Mouse (Mus musculus): ENCODE results near the gene Plcb4. TPM values are rescaled to one million over a fixed set of nuclear protein-coding genes. Genes with fewer than 3 reads are reported as not detected.

Gene Plcb4
- total and polyA plus RNA-seq, 3 experiments = 4.5 to 48.9 (median 32.0) TPM

DNA sequence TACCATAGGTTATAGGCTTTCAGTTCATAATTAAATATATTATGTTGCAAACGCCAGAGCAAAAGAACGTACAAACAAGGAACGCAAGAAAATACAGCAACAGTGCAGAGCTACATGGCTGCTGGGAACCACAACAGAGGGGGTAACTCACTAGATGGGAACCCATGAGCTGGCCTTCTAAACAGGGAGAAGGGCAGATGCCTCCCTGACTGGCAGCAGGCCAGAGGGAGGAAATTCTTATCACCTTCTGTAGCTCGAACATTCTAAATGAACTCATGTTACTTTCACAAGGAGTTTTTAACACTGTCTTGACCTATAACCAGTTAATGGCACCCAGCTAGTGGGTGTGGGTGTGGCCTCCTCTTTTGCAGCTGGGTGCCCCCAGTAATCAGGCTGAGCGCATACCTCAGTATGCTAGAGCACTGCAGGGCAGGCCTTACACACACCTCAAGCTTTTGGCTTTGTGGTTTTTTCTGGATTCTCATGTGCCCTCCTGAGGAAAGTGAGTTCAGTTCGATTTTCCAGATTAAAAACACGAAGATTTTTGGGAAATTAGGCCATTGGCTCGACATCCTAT lies 102.5 kb downstream of the Plcb4 start:
- no peak for DNase-seq

DNA sequence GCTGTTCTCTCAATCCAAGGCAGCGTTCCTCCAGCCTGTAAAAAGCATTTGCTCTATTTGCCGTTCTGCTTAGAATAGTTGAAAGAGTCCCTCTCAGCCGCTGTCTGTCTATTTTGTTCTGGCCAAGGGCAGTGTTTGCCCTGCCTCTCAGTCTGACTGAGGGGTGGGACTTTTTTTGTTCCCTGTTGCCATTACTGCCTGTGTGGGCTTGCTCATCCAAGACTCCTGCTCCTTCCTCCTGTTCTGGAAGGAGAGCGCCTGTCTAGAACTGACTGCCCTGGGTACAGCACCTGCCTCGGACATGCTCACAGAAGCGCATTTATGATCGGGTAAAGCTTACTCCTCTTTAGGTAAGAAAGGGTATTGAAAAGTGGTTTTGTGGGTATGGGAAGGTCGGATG lies 105.9 kb downstream of the Plcb4 start:
- no peak for DNase-seq

DNA sequence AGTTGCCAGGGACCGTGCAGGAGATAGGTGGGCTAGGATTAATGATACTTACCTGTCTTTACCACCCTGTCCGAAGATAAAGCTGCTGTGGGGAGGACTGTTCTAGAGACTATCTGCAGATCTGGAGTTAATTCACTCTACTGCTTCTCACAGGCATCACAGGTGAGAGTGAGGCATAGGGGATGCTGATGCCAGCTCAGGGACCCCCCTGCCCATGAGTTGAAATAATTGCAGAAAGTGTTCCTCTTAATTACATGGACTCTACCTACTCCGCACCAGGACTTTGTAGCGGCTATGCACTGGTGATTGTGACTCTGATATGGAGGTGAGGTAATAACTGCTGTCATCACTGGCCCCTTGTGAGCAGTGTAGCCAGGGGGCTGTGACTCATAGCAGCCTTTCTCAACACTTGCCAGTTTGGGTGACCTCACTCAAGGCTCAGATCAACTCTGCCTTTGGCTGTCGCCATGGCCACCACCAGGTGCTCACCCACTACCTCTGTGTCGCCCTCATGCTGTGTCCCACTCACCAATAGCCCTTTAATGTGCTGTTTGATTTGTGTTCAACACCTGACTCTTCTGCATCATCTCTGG lies 107.8 kb downstream of the Plcb4 start:
- DNase-seq = peak; percentile 84

DNA sequence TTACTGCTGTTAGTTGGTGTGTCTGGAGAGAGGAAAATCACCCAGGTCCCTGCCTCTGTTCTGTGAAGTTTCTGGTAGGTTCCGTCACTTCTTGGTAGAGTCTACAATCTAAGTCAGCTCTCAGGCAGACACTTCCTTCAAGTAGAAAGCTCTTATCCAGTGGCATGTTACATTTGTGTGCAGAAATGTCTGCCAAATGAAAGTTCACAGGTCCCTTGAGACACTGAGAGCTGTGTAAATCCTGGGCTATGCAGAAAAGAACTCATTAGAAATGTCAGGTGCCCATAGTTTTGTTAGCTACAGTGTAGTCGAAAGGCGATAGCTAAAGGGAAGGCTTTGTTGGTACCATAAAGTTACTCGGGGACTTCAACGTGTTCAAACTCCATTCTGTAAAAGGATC lies 108.7 kb downstream of the Plcb4 start:
- no peak for DNase-seq

DNA sequence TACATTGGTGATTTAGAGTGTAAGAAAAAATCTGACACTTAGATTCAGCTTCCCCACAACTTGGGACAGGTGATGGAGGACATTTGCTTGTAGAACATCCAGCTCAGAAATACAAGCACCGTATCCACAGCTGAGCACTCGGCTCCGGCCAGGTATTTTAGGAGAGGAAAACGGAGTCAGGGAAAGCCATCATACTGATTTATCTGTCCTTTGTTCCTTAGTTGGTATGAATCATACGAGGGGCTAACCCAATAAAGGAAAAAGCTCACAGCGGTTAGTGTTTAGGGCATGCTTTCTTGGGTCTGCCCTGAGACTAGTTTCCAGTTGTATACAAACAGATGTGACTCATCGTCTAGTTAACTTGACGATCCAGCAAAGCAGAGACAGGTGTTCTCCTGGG lies 110.9 kb downstream of the Plcb4 start:
- no peak for DNase-seq

DNA sequence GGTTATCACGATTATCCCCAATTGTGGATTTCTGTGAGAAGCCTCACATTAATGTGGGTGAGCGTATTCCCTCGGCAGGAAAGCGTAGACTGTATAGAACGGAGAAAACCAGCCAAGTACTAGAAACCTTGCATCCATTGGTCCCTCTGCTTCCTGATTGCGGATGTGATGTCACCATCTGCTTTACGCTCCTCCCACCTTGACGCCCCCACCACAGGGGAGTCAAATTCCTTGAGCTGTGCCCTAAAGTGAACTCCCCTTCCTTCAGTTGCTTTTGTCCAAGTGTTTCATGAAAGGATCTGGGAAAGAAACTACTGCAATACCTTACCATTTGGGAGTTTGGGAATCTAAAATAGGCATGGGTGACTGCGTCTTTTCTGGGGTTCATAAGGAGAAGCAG lies 111.4 kb downstream of the Plcb4 start:
- no peak for DNase-seq

DNA sequence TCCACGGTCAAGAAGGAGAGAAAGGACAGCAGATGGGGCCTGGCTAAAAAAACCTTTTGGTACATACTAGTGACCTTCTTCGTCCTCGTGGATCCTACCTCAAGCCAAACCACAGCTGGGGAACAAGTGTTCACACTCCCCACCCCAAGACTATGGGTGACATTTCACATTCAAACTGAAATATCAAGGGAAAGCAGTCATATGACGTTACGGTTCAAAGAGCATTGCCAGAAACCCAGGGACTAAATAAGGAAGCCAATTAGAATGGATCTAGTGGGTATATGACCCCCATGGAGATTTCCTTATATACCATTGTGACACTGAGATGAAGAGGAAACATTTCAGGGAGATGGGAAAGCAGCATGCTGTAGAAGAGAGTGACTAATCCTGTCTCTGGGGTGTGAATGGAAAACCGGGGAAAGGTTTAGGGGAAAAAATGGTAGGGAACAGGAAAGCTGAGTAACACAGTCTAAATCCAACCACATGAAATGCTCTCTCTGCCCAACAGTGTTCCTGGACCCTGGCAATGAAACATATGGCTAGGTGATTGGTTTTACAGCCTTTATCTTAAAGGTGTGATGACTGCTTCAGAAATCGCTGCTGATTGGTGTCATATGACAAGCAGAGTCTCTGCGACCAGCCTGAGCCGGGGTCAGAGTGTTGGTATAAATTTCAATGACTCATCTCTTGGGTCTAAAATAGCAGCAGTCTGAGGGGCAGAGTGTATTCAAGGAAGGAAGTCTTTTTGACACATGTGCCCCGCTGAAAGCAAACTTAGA lies 114.6 kb downstream of the Plcb4 start:
- peak; percentile 33 for DNase-seq

DNA sequence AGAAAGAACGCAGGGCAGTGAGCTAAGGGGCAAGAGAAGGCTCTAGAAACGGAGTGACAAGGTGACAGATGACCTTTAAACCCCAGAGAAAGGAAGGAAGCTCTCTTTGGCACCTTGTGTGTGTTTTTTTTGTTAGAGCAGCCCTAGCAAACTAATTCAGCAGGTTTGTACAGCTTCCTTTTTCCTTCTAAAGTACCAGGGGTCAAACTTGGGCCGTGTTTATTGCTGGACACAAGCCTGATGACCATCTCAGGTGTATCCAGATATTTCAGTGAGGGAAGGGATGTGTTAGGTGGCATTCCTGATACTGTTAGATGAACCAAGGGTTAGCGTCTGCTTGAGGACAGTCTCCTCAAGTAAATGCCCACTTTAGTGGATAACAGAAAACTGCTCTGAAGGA lies 116.2 kb downstream of the Plcb4 start:
- no peak for DNase-seq

DNA sequence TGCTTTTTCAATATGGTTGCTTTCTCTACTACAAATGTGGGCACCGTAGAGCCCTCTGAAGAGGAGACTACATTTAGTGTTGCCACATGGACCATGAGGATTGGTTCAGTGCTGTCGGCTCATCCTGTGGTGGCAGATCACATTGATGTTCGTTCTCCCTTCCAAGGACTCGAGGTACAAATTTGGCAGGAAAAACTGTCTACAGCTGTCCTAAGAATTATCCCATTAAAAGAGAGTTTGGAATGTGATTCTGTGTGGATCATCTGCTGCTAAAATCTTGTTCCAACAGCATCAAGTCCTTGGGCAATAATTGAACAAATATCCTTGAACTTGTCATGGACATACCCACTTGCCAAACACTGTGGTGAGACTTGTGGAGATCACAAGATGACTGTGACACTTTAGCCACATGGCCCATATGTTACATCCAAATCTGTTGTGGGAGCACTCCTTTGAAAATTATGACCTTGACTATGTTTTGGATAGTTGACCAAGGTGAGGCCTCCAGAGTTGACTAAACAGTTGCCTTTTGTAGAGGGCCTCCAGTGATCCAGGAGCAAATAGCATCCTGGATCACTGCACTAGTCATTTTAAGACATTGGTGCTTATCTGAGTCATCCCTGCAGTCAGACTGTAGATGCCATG lies 117.4 kb downstream of the Plcb4 start:
- DNase-seq = peak; percentile 24

DNA sequence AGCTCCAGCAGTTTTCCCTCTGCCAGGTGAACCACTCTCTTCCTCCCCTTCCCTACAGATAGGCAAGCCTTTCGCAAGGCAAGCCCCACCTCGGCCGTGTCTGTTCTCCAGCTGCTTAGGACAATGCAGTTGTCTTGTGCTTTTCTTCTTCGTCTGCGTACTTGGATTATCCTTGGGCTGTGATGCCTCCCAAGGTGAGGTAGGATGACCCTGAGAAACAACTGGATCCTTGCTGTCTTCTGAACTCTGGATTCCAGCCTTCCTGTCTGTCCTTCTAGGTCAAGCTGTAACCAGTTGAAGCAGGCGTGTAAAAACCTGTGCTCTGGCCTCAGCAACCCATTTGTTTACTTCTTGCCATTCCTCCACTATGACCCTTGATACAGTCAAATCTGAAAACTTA lies 122.6 kb downstream of the Plcb4 start:
- DNase-seq = no peak

DNA sequence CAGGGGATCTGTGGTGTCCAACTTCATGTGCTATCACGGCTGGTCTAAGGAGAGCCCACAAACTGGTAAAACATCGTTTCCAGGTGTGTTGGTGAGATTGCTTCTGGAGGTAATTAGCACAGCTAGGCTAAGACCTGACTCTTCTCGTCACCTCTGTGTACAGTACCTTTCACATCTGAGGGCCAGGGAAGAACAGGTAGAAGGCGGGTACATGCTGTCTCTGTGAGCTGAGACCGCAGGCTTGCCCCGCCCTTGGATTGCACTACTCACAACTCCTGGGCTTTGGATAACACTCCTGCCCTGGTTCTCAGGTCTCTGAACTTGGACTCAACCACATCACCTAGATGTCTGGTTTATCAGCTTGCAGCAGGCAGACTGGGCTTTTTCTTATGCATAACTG lies 128.6 kb downstream of the Plcb4 start:
- DNase-seq = no peak

DNA sequence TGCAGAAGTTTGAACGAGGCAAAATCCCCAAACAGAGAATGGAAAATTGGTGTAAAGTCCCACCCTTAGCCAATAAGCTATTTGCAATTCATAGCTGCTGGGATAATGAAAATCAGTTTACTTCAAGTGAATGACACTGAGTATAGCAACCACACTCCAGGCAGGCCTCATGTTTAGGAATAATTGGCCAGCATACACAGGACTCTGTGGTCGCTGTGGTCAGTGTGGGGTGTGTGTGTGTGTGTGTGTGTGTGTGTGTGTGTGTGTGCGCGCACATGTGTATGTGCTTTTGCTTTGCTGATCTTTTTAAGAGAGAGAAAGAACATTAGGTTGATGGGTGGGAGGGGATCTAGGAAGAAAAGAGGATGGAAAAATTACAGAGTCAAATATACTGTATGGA lies 134.1 kb downstream of the Plcb4 start:
- DNase-seq = no peak

DNA sequence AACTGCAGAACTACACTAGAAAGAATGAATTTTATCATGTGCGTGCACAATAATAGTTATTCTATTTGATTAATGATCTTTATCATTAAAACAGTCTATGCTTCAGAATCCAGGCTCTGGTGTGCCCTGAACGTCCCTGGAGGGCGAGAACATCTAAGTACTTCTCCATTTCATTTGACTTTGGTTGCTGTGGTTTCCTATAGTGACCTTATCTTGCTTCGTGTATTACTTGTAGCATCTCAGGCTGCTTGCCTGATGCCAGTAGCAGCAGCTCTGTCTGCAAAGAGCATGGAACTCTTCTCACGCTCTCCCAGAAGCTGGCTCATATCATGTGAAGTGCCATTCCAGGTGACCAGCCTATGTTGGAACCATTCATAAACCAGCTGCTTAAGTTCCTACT lies 137.9 kb downstream of the Plcb4 start:
- no peak for DNase-seq

DNA sequence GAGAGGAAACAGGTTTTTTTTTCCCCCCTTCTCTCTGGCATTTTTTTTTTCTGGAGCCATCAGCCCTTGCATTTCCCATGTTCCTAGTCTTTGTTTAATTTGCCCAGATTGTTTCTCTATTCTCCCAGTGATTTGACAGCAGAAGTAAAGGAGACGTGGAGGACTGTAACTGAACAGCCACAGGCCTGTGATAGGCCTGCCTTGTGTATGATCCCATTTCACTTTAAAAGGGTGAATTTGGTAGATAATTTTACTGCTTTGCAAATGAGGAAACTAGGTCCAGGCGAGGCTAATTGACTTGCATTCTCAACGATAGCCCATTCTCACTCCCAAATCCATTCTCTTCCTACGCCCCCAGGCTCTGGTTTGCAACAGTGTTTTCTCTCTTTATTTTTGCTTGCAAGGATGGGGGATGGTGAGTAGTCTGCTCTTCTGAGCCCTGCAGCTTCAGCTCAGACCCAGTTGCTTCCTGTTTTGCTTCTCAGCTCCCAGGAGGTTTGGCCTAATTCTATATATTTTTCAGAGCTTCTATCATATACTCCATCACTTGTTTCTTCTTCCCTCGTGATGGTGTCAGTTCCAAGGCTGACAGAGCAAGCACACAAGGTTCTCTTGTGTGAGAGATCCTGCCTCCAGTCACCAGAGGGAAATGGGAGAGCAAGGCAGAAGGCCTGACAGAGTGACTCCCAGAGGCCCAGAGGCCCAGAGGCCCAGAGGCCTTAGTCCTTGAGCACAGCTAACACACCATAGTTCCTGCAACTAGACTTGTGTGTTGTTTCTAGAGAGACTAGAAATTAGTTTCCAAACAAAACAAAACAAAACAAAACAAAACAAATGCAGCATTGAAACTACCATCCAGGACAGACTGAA lies 139.1 kb downstream of the Plcb4 start:
- no peak for DNase-seq

DNA sequence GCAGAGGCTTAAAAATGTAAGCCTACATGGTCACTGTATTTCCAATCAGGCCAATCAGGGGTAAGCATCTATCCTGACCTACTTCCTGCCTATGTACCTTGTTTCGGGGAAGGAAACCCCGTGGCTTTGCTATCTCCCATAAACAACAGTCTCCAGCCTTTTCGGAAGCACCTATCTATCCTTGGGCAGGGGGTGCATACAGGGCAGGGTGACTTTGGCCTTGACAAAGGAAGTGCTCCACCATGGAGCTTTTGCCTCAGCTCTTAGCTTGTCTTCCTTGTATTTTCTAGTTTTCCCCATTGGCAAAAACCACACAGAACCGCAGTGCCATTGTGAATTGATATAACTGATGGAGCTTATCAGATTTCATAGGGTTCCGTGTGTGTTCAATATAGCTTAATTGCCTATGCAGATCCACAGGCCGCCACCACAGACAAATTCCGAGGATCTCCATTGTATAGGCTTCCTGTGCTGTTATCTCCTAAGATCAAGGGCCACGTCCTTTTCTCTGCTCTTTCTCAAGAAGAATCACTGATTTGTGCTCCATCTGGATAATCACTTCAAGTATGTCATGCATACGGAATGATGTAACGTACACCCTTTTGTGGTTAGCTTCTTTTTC lies 140.4 kb downstream of the Plcb4 start:
- DNase-seq = no peak

DNA sequence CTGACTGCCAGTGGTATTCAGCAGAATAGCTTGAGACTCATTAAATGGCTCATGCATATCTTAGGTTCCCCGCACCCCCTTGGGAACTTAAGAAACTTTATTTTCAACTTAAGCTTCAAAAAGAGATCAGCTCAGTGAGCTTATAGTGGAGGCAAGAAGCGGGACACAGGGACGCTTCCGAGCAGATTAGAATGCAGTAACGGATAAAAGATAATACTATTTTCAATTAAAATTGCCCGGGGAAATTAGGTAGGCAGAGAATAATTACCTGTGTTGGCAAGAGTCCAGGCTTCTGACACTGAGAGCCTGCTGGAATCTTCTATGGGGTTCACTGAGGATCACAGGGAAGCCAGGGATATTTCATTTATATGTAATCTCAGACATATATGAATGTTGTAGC lies 141.6 kb downstream of the Plcb4 start:
- DNase-seq = no peak

DNA sequence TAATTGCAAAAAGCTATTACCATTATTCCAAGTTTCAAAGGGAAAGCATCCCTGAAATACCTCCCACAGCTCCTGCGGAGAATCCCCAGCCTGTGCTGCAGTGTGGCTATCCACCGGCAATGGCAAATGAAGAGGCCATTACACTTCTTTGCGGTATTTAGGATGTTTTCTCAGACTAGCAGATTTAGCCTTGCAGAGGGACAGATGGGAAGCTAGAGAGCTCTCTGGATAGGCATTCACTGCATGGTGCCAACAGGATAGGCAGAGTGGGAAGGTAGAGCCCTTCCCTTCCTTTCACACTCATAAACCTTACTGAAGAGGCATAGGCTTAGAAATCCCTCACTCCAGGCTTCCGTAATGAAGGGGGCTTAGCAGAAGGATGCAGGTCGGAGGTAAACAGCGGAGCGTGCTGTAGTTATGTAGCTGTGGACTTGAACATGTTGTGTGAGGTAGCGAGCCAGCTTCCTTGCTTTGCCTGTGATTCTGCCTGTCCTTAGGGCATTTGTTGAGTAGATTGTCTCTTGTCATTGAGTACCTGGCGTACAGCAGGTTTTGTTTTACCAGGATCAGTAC lies 144.2 kb downstream of the Plcb4 start:
- no peak for DNase-seq

DNA sequence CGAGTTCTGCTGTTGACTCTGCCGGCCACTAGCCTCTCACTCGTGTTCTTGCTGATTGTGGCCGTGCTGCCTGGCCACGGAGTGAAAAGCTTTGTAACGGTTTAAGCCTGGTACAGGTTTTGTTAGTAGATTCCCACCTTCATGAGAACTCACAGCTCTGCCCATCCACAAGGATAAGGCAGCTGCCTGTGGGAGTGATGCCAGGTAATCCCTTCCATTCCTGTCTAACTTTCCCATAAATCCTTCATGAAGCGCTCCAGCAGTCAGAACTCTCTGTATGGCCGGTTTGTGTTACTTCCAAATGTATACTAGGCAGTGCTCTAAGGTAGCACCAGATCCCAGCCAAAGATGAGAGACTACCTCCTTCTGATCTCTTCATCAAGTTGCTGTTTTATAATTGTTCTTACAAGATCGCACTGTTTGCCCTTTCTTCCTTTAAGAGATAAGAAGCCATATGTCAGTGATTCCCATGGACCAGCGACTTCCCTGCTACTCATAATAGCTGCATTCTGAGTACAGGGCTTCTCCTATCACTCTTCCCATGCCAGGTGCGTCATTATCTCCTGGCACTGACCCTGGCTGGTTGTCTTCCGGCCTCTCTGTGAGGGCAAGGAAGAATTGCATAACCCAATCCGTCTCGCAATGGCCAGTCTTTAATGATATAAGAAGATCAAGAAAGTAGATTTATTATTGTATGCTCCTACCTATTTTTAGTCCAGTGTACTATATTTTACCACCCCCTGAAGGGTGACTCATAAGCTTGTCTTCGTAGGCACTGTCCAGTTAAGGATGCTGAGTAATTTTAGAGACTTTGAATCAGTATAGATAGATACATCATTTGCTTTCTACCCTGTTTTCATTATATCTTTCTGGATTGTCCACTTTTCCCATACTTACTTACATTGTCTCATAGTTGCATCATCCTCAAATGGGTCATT lies 147.2 kb downstream of the Plcb4 start:
- peak; percentile 54 for DNase-seq

DNA sequence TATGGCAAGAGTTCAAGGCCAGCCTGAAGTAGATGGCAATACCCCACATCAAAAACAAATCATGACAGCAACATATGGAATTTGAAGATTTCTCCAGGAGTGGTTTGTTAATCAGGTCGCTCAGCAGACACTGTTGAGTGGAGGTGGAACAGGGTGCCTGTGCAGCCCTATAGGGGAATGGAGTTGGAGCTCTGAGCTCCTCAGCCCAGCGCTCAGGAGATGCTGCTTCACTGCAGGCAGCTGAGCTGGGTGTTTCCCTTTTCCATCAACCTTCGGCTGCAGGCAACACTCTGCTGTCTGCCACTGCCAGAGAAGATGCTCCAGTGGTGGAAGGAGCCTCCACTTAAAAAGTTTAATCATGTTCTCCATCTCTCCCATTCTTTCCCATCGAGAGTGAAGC lies 149.5 kb downstream of the Plcb4 start:
- no peak for DNase-seq

DNA sequence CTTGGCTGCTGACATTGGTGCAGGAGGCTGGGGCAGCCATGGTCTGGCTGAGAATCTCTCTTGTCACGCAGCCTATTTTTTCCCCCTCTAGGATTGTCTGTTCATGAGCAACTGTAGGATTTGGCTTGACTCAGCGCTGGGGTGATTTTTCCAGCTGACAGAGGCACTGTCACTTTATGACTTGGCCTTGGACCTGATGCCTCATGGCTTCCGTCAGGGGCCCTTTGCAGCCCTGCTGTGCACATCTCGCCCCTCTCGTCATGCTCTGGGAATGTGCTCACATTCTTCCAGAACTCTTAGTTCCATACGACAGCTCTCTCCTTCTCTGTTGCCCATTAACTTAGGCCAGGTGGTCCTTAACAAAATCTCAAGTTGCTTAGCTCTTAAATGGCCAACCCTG lies 152.0 kb downstream of the Plcb4 start:
- peak; percentile 82 for DNase-seq

All from adrenal gland, adult 2 months (tissue).